Mouse (Mus musculus) layer of hippocampus, adult 11-12 months (tissue): ENCODE measurements around the gene Rag2.

ENCODE experiments used
- DNase-seq: peaks from one replicate; pipeline ENCODE4 v3.0.0; 2022; ENCODE audit warnings: low spot score

Rag2 gene

GRCm38 (mm10) chr2:101624526-101624925, at the start of gene Rag2:
Gene Rag2 (plus strand): TSS chr2:101624718.
- no peak for DNase-seq

GRCm38 (mm10) chr2:101577243-101577642, 47.3 kb upstream of the Rag2 start:
- no peak for DNase-seq

GRCm38 (mm10) chr2:101580027-101580426, 44.5 kb upstream of the Rag2 start:
- no peak for DNase-seq

- DNase-seq, result no peak
Observed at GRCm38 (mm10) chr2:101580428-101580827, 44.1 kb upstream of the Rag2 start.

- no peak for DNase-seq
Observed at GRCm38 (mm10) chr2:101580977-101581376, 43.5 kb upstream of the Rag2 start.

GRCm38 (mm10) chr2:101581418-101581817, 43.1 kb upstream of the Rag2 start:
- DNase-seq, result no peak

- no peak for DNase-seq
Observed at GRCm38 (mm10) chr2:101591356-101591755, 33.2 kb upstream of the Rag2 start.

GRCm38 (mm10) chr2:101592023-101592841, 32.3 kb upstream of the Rag2 start:
- no peak for DNase-seq

GRCm38 (mm10) chr2:101592886-101593285, 31.6 kb upstream of the Rag2 start:
- no peak for DNase-seq

- no peak for DNase-seq
Observed at GRCm38 (mm10) chr2:101594681-101595080, 29.8 kb upstream of the Rag2 start.

- no peak for DNase-seq
Observed at GRCm38 (mm10) chr2:101597186-101597585, 27.3 kb upstream of the Rag2 start.

GRCm38 (mm10) chr2:101598190-101599181, 26.0 kb upstream of the Rag2 start:
- peak; percentile 23 for DNase-seq

- peak; percentile 36 for DNase-seq
Observed at GRCm38 (mm10) chr2:101600703-101601102, 23.8 kb upstream of the Rag2 start.

GRCm38 (mm10) chr2:101603099-101603498, 21.4 kb upstream of the Rag2 start:
- DNase-seq, result no peak

GRCm38 (mm10) chr2:101608232-101608894, 16.2 kb upstream of the Rag2 start:
- no peak for DNase-seq

- DNase-seq, result no peak
Observed at GRCm38 (mm10) chr2:101610861-101611260, 13.7 kb upstream of the Rag2 start.

GRCm38 (mm10) chr2:101615464-101616305, 8.8 kb upstream of the Rag2 start:
- no peak for DNase-seq

- no peak for DNase-seq
Observed at GRCm38 (mm10) chr2:101618373-101618772, 6.1 kb upstream of the Rag2 start.

GRCm38 (mm10) chr2:101620899-101621298, 3.6 kb upstream of the Rag2 start:
- no peak for DNase-seq

- no peak for DNase-seq
Observed at GRCm38 (mm10) chr2:101621611-101622010, 2.9 kb upstream of the Rag2 start.

GRCm38 (mm10) chr2:101623042-101623441, 1.5 kb upstream of the Rag2 start:
- no peak for DNase-seq
